Mouse (Mus musculus): Measurements from ENCODE around the gene Hoxa10. TPM values are rescaled to one million over a fixed set of nuclear protein-coding genes. Genes with fewer than 3 reads are reported as not detected.

The Hoxa10 gene
- polyA plus RNA-seq, 1 experiment from 2014 or later, result 0.31 TPM

GRCm38 (mm10) chr6:52262463-52263320, 22.0 kb upstream of the Hoxa10 start:
- ATAC-seq (ENCODE audit: insufficient number of reproducible peaks, low FRiP score), result no peak
- no peak overlapping the region for H3K9ac ChIP-seq
- no peak overlapping the region for H3K4me2 ChIP-seq
- peaks cover 13% of the 10 kb centered on the region; the same call in 1 of the 2 replicates for H3K4me1 ChIP-seq (replicated peaks)
- H3K27ac ChIP-seq (ENCODE audit: poor library complexity, severe bottlenecking), result no peak overlapping the region
- H3K36me3 ChIP-seq, result no peaks in the 10 kb centered on the region
- H3K9me3 ChIP-seq (replicated peaks), result no peaks in the 10 kb centered on the region
- 2% methylated on average over 24 of the region's 24 CpGs for WGBS
- no peak overlapping the region for H3K4me3 ChIP-seq
- H3K27me3 ChIP-seq (replicated peaks), result peaks cover 91% of the 10 kb centered on the region

GRCm38 (mm10) chr6:52261751-52262462, 21.3 kb upstream of the Hoxa10 start:
- ATAC-seq (ENCODE audit: insufficient number of reproducible peaks, low FRiP score), result no peak
- Histone ChIP-seq H3K9ac (no peak overlapping the region), H3K36me3 (no peaks in the 10 kb centered on the region), H3K27me3 (replicated peaks) (peaks cover 90% of the 10 kb centered on the region), H3K4me3 (no peak overlapping the region), H3K9me3 (replicated peaks) (no peaks in the 10 kb centered on the region), H3K4me1 (replicated peaks) (peaks cover 13% of the 10 kb centered on the region; the same call in 1 of the 2 replicates), H3K27ac (ENCODE audit: poor library complexity, severe bottlenecking) (no peak overlapping the region), H3K4me2 (no peak overlapping the region)
- WGBS, result 7% methylated on average over 9 of the region's 9 CpGs

- ATAC-seq (ENCODE audit: insufficient number of reproducible peaks, low FRiP score), result peak; percentile 75
- peak within 1 kb of the TSS; percentile 57 for H3K4me3 ChIP-seq
- no peak within 1 kb of the TSS for H3K9ac ChIP-seq
Measured at GRCm38 (mm10) chr6:52260654-52261575, 20.3 kb upstream of the Hoxa10 start, which contains the start of gene Hoxa13. Gene Hoxa13, minus strand, starts transcription at chr6:52260880.

GRCm38 (mm10) chr6:52259811-52260261, 19.2 kb upstream of the Hoxa10 start:
- H3K36me3 ChIP-seq, result no peaks in the 10 kb centered on the region
- H3K4me1 ChIP-seq (replicated peaks), result peaks cover 13% of the 10 kb centered on the region; the same call in 1 of the 2 replicates
- peak overlapping the region; percentile 85 for H3K4me2 ChIP-seq
- H3K27ac ChIP-seq (ENCODE audit: poor library complexity, severe bottlenecking), result no peak overlapping the region
- ATAC-seq (ENCODE audit: insufficient number of reproducible peaks, low FRiP score), result no peak
- under 1% methylated on average over 39 of the region's 39 CpGs for WGBS
- H3K9ac ChIP-seq, result no peak overlapping the region
- peak overlapping the region; percentile 57 for H3K4me3 ChIP-seq
- H3K9me3 ChIP-seq (replicated peaks), result no peaks in the 10 kb centered on the region
- H3K27me3 ChIP-seq (replicated peaks), result peaks cover 83% of the 10 kb centered on the region

More at GRCm38 (mm10) chr6:52260654-52261575, 20.3 kb upstream of the Hoxa10 start, which contains the start of gene Hoxa13:
- Histone ChIP-seq H3K4me2 (peak within 1 kb of the TSS; percentile 85), H3K4me1 (replicated peaks) (peaks cover 13% of the 10 kb centered on the region; the same call in 1 of the 2 replicates), H3K9me3 (replicated peaks) (no peaks in the 10 kb centered on the region), H3K27ac (ENCODE audit: poor library complexity, severe bottlenecking) (no peak within 1 kb of the TSS), H3K36me3 (no peaks in the 10 kb centered on the region), H3K27me3 (replicated peaks) (peaks cover 86% of the 10 kb centered on the region)
- WGBS, result 3% methylated on average over 50 of the region's 72 CpGs

- Histone ChIP-seq H3K9me3 (replicated peaks) (no peaks in the 10 kb centered on the region), H3K4me3 (peak overlapping the region; percentile 57; the same call in 1 of the 2 replicates), H3K4me2 (peak overlapping the region; percentile 85), H3K9ac (no peak overlapping the region), H3K27ac (ENCODE audit: poor library complexity, severe bottlenecking) (no peak overlapping the region), H3K27me3 (replicated peaks) (peaks cover 78% of the 10 kb centered on the region), H3K36me3 (no peaks in the 10 kb centered on the region), H3K4me1 (replicated peaks) (peaks cover 13% of the 10 kb centered on the region; the same call in 1 of the 2 replicates)
- WGBS, result under 1% methylated on average over 23 of the region's 25 CpGs
- no peak for ATAC-seq (ENCODE audit: insufficient number of reproducible peaks, low FRiP score)
Measured at GRCm38 (mm10) chr6:52259081-52259790, 18.6 kb upstream of the Hoxa10 start.

GRCm38 (mm10) chr6:52256956-52257355, 16.3 kb upstream of the Hoxa10 start:
- Histone ChIP-seq H3K4me2 (no peak overlapping the region), H3K36me3 (no peaks in the 10 kb centered on the region), H3K27me3 (replicated peaks) (peaks cover 77% of the 10 kb centered on the region), H3K4me1 (replicated peaks) (peaks cover 17% of the 10 kb centered on the region; the same call in 1 of the 2 replicates), H3K27ac (ENCODE audit: poor library complexity, severe bottlenecking) (no peak overlapping the region), H3K4me3 (no peak overlapping the region), H3K9me3 (replicated peaks) (no peaks in the 10 kb centered on the region), H3K9ac (no peak overlapping the region)
- under 1% methylated on average over 6 of the region's 6 CpGs for WGBS
- ATAC-seq (ENCODE audit: insufficient number of reproducible peaks, low FRiP score), result no peak

- Histone ChIP-seq H3K27ac (ENCODE audit: poor library complexity, severe bottlenecking) (no peak overlapping the region), H3K4me3 (0 out of 2 replicates have a peak overlapping the region, but pooled peaks have one; percentile 1), H3K4me1 (replicated peaks) (peaks cover 4% of the 10 kb centered on the region; the same call in 1 of the 2 replicates), H3K27me3 (replicated peaks) (peaks cover 78% of the 10 kb centered on the region), H3K9ac (no peak overlapping the region), H3K36me3 (no peaks in the 10 kb centered on the region), H3K9me3 (replicated peaks) (no peaks in the 10 kb centered on the region), H3K4me2 (peak overlapping the region; percentile 14; the same call in 1 of the 2 replicates)
- under 1% methylated on average over 59 of the region's 59 CpGs for WGBS
- no peak for ATAC-seq (ENCODE audit: insufficient number of reproducible peaks, low FRiP score)
Measured at GRCm38 (mm10) chr6:52253511-52254500, 13.2 kb upstream of the Hoxa10 start.

- WGBS, result under 1% methylated on average over 35 of the region's 35 CpGs
- ATAC-seq (ENCODE audit: insufficient number of reproducible peaks, low FRiP score), result no peak
- no peak overlapping the region for H3K27ac ChIP-seq (ENCODE audit: poor library complexity, severe bottlenecking)
- H3K9me3 ChIP-seq (replicated peaks), result no peaks in the 10 kb centered on the region
- H3K9ac ChIP-seq, result no peak overlapping the region
- no peaks in the 10 kb centered on the region for H3K36me3 ChIP-seq
- 0 out of 2 replicates have a peak overlapping the region, but pooled peaks have one; percentile 1 for H3K4me3 ChIP-seq
- H3K27me3 ChIP-seq (replicated peaks), result peaks cover 79% of the 10 kb centered on the region
- H3K4me2 ChIP-seq, result no peak overlapping the region
- H3K4me1 ChIP-seq (replicated peaks), result peaks cover 4% of the 10 kb centered on the region; the same call in 1 of the 2 replicates
Measured at GRCm38 (mm10) chr6:52252775-52253376, 12.2 kb upstream of the Hoxa10 start.

Data from heart, embryonic 12.5 days (tissue).